Mouse (Mus musculus) thymus, postnatal 10 days (tissue): ENCODE results near the gene Gm17361.
"Not testable (repeated sequence)": the region's sequence is repeated elsewhere in the genome, so short reads cannot be mapped to it uniquely, and the experiment has no call there.

Source experiments
- DNase-seq, 2 experiments: peaks; one replicate each; pipeline ENCODE4 v3.0.0; 2021; ENCODE audit warnings: low spot score in 2 of 2

The Gm17361 gene

GRCm38 (mm10) chrX:125003863-125004262 is at the start of gene Gm17361:
Gene Gm17361 (plus strand): TSS chrX:125004163.
- DNase-seq, result not testable (repeated sequence)
